Mouse (Mus musculus) bone marrow macrophage, adult 2 months (primary cell): ENCODE measurements around the gene Fst.

ENCODE experiments used
- CTCF ChIP-seq: IDR thresholded peaks from 2 replicates; pipeline ENCODE4 v1.5.1; 2012; ENCODE audit warnings: low read depth, mild to moderate bottlenecking, low read length, moderate library complexity
- POLR2A ChIP-seq: IDR thresholded peaks from 2 replicates; pipeline ENCODE4 v1.6.1; 2012; ENCODE audit warnings: mild to moderate bottlenecking, low read depth, low read length, borderline replicate concordance

DNA sequence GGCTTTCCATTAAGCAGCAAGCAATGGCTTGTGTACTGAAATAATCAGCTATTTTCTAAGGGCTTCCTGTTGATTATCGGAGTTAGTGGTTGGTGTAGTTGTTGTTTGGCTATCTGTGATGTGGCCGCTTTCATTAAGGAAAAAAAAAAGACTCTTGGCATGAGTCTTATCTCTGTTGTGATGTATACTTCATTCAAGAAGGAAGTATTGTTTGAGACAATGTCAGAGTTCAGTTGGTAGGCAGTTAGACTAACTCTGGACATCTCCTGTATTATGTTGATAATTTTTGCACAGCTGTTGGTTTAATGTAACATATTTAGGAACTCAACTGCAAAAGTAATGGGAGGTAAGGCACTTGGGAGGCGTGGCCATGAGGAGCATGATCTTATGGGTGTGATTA lies 6.1 kb upstream of the Fst start:
- TF ChIP-seq CTCF (no peak), POLR2A (no peak)
